Mouse (Mus musculus) forebrain, postnatal 0 days (tissue): ENCODE data around the gene Gm7534. TPM values are rescaled to one million over a fixed set of nuclear protein-coding genes. Genes with fewer than 3 reads are reported as not detected.

Experiments
- ATAC-seq: fragments of 200-750 bp; cut with Nextera tagmentation; 2 replicates; pipeline ENCODE4 v1.8.0; 2017; ENCODE audit warnings: mild to moderate bottlenecking, moderate library complexity
- DNase-seq: peaks from one replicate; pipeline ENCODE4 v3.0.0-alpha.2; 2015
- H3K27ac ChIP-seq: fragments of 300-500 bp; sonication (generic); 2 replicates; pipeline ENCODE4 v1.5.1; 2014; ENCODE audit warnings: low read depth, mild to moderate bottlenecking, antibody characterized with exemption, low read length, moderate library complexity, mixed read lengths
- H3K27me3 ChIP-seq: fragments of 300-500 bp; sonication (generic); 2 replicates; pipeline ENCODE4 v1.6.1; 2014; ENCODE audit warnings: mild to moderate bottlenecking, low read length, mixed read lengths; ENCODE audit not compliant: insufficient read depth
- H3K36me3 ChIP-seq: fragments of 300-500 bp; sonication (generic); 2 replicates; pipeline ENCODE4 v1.6.1; 2014; ENCODE audit warnings: mild to moderate bottlenecking, moderate library complexity; ENCODE audit not compliant: insufficient read depth
- H3K4me1 ChIP-seq: fragments of 300-500 bp; sonication (generic); 2 replicates; pipeline ENCODE4 v1.6.1; 2014; ENCODE audit warnings: antibody characterized with exemption; ENCODE audit not compliant: insufficient read depth
- H3K4me2 ChIP-seq: fragments of 300-500 bp; sonication (generic); 2 replicates; pipeline ENCODE4 v1.6.1; 2014; ENCODE audit warnings: low read depth, mild to moderate bottlenecking, moderate library complexity
- H3K4me3 ChIP-seq: fragments of 300-500 bp; sonication (generic); 2 replicates; pipeline ENCODE4 v1.5.1; 2014; ENCODE audit warnings: low read depth, low read length, mixed read lengths
- H3K9ac ChIP-seq: fragments of 300-500 bp; sonication (generic); 2 replicates; pipeline ENCODE4 v1.6.1; 2014; ENCODE audit warnings: mild to moderate bottlenecking
- H3K9me3 ChIP-seq: fragments of 300-500 bp; sonication (generic); 2 replicates; pipeline ENCODE4 v1.6.1; 2016; ENCODE audit warnings: low read length
- CTCF ChIP-seq: sonication (generic); IDR thresholded peaks from 2 replicates; pipeline ENCODE4 v1.5.1; 2016; ENCODE audit warnings: antibody characterized with exemption, control low read depth, low read depth
- WGBS: fragments of 180-500 bp; shearing (Covaris S2); extraction: QIAGEN DNeasy Blood & Tissue Kit; methylation state at CpG from one replicate; pipeline ENCODE4 v1.1.7; 2014; 5-methylcytosine and 5-hydroxymethylcytosine counted together
- polyA plus RNA-seq: library from polyadenylated mRNA; unstranded; fragments of >200 nt; fragmentation: Nextera tagmentation; extraction: Ambion mirVana; gene quantifications from 2 replicates; pipeline ENCODE4 v1.2.1, GENCODE M21; 2015
- total RNA-seq: library from RNA; depleted of rRNA; stranded (reverse); fragments of >200 nt; gene quantifications from 2 replicates; pipeline ENCODE4 v1.2.3, GENCODE M21; 2014

Gene Gm7534
- total and polyA plus RNA-seq, 2 experiments from 2014 or later = not detected

DNA sequence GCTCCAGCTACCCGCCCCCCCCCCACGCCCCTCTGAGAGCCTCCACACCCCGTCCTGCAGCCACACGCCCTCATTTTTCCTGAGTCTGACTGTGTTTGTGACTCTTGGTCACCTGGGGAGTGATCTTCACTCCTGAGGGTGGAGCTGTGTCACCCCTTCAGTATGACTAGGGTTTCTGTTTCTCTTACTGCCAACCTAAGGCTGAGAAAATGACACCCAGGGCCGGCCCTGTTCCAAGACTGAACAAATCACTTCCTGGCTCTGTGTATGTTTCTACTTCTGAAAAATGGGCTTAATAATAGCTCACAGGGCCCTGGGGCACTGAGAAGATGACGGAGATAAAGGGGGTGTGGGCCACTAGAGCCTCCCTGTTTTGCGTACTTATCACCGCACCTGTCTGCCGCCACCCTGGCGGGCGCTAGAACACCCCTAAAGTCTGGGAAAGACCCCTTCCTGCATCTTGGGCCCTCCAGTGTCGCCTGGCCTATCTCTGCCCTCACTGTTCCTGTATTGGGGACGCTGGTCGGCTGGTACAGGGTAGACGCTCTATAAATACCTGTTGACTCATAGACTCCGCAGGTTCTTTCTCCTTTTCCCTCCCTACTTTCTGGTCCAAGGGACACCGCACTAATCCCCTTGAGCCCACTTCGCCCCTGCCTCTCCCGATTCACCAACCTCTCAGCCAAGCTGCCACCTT lies 34.9 kb upstream of the Gm7534 start:
- ATAC-seq = no peak
- WGBS = 29% methylated on average over 19 of the region's 19 CpGs
- no peak overlapping the region for H3K9ac ChIP-seq

DNA sequence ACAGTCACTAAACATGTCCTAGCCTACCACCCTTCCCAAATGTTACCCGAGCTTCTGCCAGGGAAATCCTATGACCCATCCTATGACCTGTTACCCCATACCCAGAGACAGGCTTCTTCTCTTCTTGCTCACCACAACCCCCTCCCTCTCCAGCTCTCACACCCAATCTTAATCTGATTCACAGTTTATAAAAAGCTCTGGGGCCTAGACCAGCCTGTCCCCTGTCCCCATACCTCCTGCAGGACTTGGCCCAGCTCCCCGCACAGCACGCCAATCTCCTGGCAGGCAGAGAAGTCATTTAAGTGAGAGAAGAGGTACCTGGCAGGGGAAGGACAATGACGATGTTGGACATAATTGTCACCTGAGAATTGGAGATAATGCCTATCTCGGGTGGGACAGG lies 32.1 kb upstream of the Gm7534 start:
- DNase-seq (no peak), ATAC-seq (no peak)
- H3K4me2 ChIP-seq = no peak overlapping the region
- no peak overlapping the region for H3K27ac ChIP-seq
- H3K9ac ChIP-seq = no peak overlapping the region
- 83% methylated on average over 5 of the region's 5 CpGs for WGBS
- no peak overlapping the region for H3K4me3 ChIP-seq
- no peak for TF ChIP-seq CTCF
- H3K4me1 ChIP-seq = peaks cover 3% of the 10 kb centered on the region; the same call in 1 of the 2 replicates
- peaks cover 7% of the 10 kb centered on the region; the same call in 1 of the 2 replicates for H3K27me3 ChIP-seq
- H3K36me3 ChIP-seq = no peaks in the 10 kb centered on the region
- H3K9me3 ChIP-seq = no peaks in the 10 kb centered on the region

More for the DNA sequence above, 34.9 kb upstream of the Gm7534 start:
- TF ChIP-seq CTCF = no peak
- H3K9me3 ChIP-seq = no peaks in the 10 kb centered on the region
- DNase-seq = no peak
- H3K36me3 ChIP-seq = no peaks in the 10 kb centered on the region
- no peak overlapping the region for H3K27ac ChIP-seq
- H3K4me3 ChIP-seq = no peak overlapping the region
- H3K4me2 ChIP-seq = peak overlapping the region; percentile 21; the same call in 1 of the 2 replicates
- H3K27me3 ChIP-seq = peaks cover 7% of the 10 kb centered on the region; the same call in 1 of the 2 replicates
- H3K4me1 ChIP-seq = peaks cover 3% of the 10 kb centered on the region; the same call in 1 of the 2 replicates

DNA sequence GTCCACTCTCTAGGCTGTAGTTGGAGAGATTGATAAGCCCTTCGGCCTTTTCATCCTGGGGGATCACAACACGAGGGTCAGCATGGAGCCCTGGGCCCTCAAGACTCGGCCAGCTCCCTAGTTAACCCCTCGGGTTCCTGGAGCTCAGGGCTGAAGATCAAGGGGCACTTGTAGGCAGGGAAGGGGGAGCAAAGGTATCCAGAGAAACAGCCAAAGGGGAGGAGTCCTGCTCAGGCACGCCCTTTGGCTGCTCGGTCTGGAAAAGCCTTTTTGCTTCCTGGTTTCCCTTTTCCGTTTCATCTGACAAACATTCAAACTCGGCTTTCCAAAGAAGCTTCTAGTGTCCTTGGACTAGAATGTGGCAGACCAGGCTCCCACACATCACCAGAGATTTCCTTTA lies 27.6 kb upstream of the Gm7534 start:
- H3K4me3 ChIP-seq = no peak overlapping the region
- TF ChIP-seq CTCF = no peak
- no peak overlapping the region for H3K9ac ChIP-seq
- H3K27ac ChIP-seq = no peak overlapping the region
- 43% methylated on average over 8 of the region's 8 CpGs for WGBS
- H3K27me3 ChIP-seq = no peaks in the 10 kb centered on the region
- H3K9me3 ChIP-seq = no peaks in the 10 kb centered on the region
- no peaks in the 10 kb centered on the region for H3K36me3 ChIP-seq
- H3K4me2 ChIP-seq = no peak overlapping the region
- ATAC-seq = no peak
- no peak for DNase-seq
- no peaks in the 10 kb centered on the region for H3K4me1 ChIP-seq

DNA sequence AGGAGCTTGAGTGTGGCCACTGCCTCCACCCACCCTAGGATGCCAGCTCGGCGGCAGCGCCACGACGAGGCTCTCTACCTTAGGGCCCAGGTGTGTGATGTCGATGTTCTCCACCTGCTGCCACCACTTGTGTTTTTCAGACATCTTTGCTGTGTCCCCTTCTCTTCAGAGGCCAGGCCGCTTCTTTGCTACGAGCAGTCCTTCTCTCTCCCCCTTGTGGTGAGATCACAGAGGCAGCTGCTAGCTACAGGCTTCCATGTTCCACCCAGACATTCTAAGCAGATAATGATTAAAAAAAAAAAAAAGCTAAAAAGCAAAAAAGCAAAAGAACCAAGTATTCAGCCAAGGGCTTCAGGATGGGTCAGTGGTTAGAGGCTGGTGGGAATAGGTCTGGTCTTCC lies 24.4 kb upstream of the Gm7534 start, which contains the start of gene Catsper4:
Gene Catsper4 (minus strand): TSS at position 190 of the 400 bp plus-strand sequence.
- Histone ChIP-seq H3K9me3 (no peaks in the 10 kb centered on the region), H3K36me3 (no peaks in the 10 kb centered on the region), H3K27me3 (no peaks in the 10 kb centered on the region), H3K27ac (no peak within 1 kb of the TSS), H3K9ac (no peak within 1 kb of the TSS), H3K4me3 (no peak within 1 kb of the TSS), H3K4me2 (no peak within 1 kb of the TSS), H3K4me1 (no peaks in the 10 kb centered on the region)
- TF ChIP-seq CTCF = peak; percentile 50
- ATAC-seq (no peak), DNase-seq (peak; percentile 13)
- WGBS = 71% methylated on average over 8 of the region's 8 CpGs

DNA sequence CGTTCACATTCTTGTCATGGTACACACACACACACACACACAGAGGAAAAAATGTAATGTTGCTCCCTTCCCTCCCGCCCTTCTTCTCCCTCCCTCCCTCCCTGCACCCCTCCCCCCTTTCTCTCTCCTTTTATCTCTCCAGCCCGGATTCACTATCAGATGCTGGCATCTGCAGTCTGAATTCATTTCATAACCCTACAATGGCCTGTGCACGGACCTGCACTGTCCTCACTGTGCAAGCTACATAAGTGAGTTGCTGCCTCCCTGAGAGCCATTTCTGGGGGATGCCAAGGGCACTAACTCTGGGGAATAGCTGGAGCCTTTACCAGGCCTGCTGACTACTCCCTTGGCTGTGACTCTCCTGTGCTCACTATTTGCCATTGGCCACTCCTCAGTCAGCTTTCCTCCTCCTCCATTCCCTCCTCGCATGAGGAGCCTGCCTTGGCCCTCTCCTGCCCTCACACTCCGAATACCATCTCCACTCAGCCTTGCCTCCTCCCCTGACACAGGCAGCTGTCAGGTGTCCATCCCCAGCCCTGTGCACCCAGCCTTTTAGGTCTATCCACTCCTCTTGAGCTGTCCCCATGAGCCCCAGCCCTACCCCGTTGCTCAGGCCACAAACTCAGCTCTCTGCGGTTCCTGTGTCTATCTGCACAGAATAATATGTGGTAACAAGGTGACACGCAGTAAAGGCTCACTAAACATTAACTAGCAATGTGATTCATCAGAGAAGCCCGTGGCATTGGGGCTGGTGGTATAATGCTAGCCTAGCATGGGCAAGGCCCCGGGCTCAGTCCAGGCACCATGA lies 20.2 kb upstream of the Gm7534 start:
- no peak for ATAC-seq
- Histone ChIP-seq H3K9ac (no peak overlapping the region), H3K4me2 (no peak overlapping the region), H3K4me1 (no peaks in the 10 kb centered on the region), H3K4me3 (no peak overlapping the region), H3K27me3 (no peaks in the 10 kb centered on the region), H3K9me3 (no peaks in the 10 kb centered on the region), H3K36me3 (no peaks in the 10 kb centered on the region), H3K27ac (no peak overlapping the region)
- no peak for DNase-seq
- TF ChIP-seq CTCF = no peak
- WGBS = 66% methylated on average over 11 of the region's 11 CpGs

DNA sequence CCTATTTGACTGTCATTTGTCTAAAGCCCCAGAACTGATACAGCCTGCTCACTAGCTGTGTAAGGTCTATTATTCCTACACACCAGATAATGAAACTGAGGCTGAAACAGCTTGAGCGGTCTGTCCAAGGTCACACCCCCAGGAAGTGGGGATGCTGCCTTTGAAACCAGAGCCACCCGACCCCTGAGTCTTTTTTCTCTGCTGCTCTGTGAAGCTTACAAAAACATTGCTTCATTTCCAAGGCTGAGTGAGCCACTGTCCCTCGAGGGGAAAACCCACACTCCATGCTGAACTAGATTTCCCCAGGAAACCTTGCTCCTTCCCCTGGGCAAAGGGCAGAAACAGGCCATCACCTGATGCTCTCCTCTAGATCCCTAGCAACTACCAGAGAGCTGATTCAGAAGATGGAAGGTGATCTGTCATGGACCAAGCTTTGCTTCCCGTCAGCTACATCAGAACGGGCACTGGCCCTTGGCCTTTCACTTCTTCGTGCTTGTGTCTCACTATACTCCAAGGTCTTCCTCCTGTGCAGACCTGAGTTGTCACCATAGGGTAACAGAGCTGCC lies 3.8 kb upstream of the Gm7534 start:
- Histone ChIP-seq H3K9me3 (no peaks in the 10 kb centered on the region), H3K4me1 (no peaks in the 10 kb centered on the region), H3K4me2 (no peak overlapping the region), H3K27me3 (no peaks in the 10 kb centered on the region), H3K36me3 (no peaks in the 10 kb centered on the region), H3K9ac (no peak overlapping the region), H3K4me3 (no peak overlapping the region), H3K27ac (no peak overlapping the region)
- no peak for DNase-seq
- no peak for ATAC-seq
- TF ChIP-seq CTCF = no peak
- WGBS = 74% methylated on average over 6 of the region's 6 CpGs
